Mouse (Mus musculus): ENCODE data around the gene Wbp2nl.
"Not testable (repeated sequence)": the region's sequence is repeated elsewhere in the genome, so short reads cannot be mapped to it uniquely, and the experiment has no call there.

- TF ChIP-seq POLR2A (IDR thresholded peaks at IDR 0.05; ENCODE audit: borderline replicate concordance, extremely low read depth, low read depth, low read length); CTCF (IDR thresholded peaks at IDR 0.05; ENCODE audit: insufficient read depth, low read length): not testable (repeated sequence)
These were observed 65.0 kb downstream of the Wbp2nl start for GRCm38 (mm10) chr15:82363801-82364200.

Measured in lung, adult 2 months (tissue).